Mouse (Mus musculus): ENCODE measurements around the gene Nsdhl.
A peak's percentile ranks its signal among the peaks of the same experiment; 100 is the strongest.

Nsdhl gene

DNA sequence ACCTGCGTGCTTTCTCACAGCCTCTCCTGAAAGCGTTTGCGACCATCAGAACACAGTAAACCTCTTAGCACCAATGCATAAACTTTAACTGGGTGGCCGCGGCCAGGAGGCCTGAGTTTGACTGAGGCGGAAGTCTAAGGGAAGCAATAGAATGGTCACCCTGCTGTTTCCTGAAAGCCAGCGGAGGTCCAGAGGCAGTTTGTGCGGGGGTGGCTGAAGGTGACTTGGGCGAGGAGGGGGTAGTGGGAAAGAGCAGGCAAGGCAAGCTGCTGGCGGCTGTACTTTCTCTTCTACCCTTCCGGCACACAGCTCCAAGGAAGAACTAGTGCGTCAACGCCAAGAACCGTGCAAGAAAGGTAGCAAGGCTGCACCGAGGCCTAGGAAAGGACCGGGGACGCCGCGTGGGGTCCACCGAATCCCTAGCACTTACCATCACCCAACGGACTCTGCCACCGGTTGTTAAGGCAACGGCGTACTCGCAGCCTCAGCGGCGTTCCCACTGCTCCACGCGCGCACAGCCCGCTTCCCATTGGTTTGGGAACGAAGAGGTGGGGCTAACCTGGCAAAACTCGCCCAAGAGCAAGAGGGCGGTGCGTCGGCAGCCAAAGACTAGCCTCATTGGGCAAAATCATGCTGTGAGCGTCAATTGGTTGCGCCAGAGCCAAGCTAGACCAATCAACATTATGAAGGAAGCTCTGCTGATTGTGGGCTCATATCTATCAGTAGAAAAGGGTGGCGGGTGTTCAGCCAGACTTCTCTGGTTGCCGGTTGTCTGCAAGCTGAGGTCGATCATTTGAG lies at the start of gene Nsdhl, which contains the start of gene Cetn2:
Gene Nsdhl (plus strand): TSS at position 674 of the 798 bp plus-strand sequence.
Gene Cetn2 (minus strand): TSS at position 528 of the 798 bp plus-strand sequence.
- peak; percentile 82 for DNase-seq

DNA sequence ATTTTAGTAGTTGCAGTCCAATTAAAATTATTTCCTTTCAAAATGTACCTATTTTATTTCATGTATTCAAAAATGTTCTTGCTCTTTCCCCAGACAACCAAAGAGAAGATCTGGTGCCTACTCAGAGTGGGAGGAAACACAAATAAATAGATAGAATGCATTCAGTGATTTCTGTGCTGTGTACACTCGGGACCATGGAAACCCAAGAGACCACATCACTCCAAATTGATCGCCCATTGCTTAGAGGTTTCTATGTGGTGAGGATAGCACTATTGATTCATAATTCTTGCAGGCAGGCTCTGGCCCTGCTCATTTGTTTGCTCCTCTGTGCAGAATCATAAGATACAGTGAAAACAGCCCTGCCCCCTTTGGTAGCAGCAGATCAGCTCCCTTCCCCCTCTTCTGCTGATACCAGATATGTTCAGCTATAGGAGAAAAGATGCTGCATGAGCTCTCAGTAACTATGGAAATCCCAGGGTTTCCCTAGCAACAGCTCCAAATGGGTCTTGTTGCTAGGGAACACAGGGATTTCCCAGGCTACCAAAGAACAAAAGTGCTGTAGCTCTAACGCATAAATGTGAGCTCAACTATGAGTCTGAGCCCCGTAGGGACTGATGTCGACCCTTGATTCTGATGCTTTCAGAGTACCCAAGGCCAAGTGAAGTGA lies 22.8 kb upstream of the Nsdhl start:
- DNase-seq, result no peak

DNA sequence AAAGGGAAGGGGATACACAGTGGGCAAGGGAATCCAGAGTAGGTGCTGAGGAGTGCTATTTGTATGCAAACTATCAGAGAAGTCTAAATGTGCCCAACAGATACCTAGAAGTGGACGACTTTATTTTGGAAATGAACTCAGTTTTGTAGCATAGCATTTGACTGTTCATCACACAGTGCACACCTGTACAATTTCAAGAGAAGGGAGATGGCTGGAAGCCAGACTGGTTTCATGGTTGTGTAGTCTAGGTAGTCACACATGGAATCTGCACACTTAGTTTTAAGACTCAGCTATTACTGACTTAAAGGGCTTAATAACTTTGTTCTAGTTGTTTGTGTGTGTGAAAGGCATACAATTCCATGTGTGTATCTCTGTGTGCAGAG lies 22.3 kb upstream of the Nsdhl start:
- no peak for DNase-seq

DNA sequence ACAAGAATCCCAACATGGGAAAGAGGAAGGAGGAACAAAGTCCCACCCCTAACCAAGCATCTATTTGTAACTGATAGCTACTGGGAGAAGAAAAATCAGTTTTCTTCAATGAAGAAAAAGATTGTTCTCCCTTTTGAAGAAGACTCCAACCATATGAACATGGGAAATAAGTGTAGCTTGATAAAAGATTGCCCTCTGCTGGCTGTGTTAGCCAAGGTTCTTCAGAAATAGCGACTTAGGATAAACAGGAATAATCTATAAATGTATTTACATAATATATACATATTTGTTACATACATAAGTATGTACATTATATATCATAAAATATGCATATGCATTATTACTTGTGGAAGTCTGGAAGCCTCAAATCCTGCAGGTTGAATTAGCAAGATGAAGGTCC lies 15.8 kb upstream of the Nsdhl start:
- no peak for DNase-seq

DNA sequence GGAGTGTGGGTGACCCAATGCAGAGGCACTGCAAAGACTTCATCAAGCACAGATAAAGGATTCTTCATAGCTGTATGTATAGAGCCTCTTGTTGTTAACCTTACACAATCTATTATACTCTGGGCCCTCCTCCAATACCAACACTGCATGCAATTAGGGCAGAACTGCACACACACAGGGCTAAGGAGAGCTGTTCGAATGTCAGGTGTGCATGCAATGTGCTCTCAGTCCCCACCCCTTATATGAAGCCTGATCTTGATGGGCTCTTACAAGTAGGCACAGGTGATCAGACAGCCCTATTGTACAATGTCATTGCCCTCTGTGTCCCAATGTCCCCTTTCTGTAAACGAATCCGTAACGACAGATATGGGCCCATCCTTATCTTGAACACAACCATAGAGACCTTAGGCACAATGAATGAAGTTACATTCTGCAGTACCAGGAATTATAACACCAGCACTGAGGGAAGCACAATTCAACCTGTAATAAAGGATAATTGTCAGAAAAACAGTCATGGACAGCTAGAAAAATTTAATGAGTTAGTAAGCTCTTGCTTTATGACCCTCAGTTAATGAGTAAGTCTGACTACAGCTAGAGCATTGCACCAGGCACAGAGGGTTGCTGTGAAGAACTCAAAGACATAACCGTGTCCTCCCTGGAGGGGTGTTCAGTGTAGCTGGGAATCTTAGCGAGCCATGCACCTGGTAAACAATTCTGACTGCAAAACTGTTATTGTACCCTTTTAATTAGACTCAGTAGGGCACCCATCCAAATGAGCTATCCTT lies 10.5 kb upstream of the Nsdhl start:
- no peak for DNase-seq

DNA sequence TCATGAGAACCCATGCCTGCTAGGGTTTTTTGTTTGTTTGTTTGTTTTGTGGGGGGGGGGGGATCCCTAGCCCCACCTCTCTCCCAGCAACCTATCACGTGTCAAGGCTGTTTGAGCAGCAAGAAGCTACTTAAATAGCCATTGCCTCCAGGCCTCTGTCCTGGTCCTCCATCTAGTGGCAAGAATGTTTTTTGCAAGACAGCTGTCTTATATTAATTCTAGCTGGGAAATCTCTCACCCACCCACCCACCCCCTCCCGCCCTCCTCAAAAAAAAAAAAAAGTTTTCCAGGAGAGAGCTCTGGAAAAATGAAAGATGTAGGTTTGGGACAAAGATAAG lies 10.0 kb upstream of the Nsdhl start:
- DNase-seq, result peak; percentile 9

DNA sequence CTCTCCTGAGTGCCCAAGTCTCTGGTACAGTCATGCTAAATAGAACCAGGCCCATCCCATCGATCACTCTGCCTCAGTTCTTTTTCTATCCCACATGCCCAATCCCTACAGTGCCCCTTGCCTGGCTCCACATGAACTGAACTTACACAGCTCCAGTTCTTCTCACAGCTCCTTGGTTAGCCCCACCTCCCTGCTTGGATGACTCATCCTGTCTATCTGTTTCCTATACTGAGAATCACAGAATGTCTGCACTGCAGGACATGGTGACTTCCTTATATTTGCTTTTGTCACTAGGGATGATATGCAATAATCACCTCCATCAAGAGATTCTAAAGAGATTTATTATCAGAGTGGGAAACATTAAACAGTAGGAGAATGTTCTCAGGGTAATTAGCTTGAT lies 6.7 kb upstream of the Nsdhl start:
- DNase-seq, result no peak

DNA sequence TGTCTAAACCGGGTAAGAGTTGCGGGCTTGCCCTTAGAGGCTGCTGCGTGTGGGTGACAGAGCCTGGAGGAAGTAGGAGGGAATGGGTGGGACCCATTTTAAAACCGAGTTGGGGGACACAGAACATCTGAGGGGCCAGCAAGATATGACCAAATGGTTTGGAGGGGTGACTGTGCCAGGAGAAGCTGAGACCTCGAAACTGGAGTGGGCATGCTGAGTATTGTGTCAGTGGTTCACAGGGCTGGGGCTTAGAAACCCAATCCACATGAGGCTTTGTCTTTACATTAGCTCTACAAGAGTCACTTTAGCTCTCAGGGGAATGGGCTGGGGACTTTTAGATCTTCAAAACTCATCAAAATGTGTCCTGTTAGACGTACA lies 314 bp downstream of the Nsdhl start:
- DNase-seq, result no peak

DNA sequence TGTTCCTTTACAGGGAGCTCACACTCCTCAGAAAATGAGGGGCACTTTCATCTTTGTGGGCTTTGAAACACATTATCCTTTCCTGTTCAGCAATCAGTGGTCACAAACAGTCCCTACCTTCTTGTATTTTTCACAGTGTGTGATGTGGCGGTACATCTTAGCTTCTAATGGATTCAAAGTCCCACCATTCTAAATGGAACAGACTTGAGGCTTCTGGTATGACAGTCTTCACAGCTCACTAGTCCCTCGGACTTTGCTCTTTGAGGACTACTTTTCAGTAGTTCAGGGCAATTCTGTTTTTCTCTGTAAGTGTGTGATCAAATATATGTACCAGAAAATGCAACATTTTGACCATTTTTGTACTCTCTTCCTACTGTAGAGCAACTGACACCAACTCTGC lies 3.0 kb downstream of the Nsdhl start:
- no peak for DNase-seq

DNA sequence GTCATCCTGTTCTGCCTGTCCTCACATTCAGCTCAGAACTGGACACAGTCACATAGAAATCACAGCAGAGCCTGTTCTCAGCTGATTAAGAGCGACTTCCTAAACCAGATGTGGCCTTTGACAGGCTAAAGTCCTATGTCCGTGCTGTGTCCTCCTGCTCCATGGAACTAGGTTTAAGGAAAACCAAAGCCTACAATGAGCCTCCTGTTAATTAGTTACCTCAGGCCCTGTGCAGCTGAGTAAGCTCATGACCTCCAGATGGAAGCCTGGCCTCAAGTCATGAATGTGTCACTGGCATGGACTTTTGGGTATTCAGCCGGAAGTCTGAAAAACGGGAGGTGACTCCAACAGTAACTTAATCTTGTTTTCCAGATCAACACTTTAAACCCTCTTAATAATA lies 35.1 kb downstream of the Nsdhl start:
- DNase-seq, result no peak

DNA sequence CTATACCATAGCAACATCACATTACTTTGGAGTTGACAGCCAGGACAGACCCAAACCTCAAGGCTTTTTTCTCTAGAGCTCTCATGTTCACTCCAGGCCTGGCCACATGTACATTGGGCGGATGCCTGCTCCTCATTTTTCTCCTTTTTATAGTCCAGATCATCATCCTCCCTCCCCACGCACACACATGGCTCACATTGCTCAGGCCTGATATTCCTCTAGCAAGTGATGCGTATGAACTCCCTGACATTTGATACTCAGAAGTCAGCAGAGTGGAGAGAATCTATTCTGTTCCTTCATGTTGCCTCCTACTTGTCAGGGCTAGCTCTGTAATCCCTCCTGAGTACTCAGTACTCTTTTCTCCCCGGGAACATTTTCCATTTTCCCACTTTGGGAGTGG lies 38.1 kb downstream of the Nsdhl start:
- DNase-seq, result no peak

DNA sequence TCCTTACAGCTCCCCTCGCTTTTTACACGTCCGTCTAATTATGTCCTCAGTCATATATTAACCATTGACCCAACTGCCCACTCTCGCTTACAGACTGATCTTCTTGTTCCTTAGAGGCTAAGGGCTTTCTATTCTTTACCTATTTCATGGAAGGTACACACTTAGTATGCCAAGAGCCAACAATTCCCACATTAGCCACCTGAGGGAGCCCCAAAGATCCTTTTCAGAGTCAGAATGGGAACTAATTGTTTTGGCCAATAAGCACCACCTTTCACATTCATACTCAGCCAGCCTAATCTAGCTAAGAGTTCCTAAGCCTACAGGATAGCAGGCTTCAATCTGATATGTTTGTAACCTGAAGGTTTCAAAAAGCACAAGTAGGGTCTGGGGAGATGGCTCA lies 42.1 kb downstream of the Nsdhl start:
- DNase-seq, result peak; percentile 18

DNA sequence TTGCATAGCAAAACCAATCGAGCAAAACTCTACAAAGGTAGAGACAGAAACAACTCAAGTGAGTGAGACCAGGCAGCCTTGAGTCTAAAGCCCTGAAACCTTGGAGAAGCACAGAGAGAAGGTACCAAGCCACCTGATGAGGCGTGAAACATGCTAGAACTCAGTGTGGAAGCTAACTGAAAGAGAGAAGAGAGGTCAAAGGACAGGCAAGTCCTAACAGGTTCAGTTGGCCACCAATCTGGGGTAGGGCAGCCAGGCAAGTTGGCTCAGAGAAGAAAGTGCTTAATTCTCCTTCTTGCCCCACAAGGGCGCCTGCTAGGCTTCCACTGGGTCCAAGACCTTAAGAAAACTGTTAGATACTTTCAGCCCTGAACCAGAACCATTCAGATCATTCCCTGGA lies 43.2 kb downstream of the Nsdhl start:
- no peak for DNase-seq

DNA sequence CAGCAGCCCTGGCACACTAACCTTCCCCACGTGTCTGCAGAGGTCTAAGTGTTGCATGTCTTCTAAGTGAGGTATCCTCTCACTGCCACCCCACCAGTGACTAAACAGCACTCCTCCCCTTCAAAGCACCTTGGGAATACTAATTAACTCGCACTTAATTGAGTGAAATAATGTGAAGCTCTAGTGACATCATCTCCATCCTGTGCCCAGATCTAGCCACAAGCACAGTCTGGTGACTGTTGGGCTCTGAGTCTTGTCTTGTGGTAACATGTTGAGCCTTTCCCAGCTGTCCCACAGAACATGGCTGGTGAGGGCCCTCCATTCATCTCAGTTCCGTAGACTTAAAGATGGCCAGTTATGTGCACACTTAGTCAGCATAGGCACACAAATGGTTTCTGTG lies 44.4 kb downstream of the Nsdhl start:
- no peak for DNase-seq

DNA sequence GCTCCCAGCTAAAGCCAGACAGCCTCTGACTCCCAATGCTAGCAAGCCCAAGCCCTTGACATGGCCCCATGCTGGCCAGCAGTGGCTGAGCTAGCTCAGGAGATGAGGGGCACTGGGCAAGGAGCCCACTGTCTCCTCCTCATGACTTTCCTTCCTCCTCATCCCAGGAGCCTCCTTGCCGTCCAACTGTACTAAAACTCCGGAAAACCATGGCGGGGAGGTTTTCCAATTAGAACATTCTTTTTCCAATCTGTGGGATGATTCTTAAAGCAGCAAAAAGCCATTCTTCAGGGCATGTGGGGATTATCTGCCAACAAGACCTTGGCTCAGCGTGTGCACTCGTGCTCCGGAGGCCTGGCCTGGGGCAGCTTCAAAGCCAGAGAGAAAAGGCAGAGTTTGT lies 64.5 kb downstream of the Nsdhl start:
- DNase-seq, result no peak

DNA sequence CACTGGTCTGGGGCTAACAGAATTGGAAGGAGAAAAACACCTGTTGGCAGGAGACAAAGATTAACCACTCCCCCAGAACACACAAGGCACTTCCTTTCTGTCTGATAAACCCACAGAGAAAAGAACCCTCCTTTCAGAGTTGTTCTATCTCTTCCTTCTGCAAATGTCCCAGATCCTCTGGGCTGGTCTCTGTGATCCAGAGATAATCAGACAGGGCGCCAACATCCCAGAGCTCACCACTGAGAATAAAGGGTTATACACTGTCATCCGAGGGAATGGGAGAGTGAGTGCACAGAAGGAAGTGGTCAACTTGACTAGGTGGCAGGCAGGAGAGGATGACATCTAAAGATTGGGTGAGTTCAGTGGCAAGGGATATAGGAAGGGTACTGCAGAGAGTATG lies 67.2 kb downstream of the Nsdhl start:
- DNase-seq, result no peak

DNA sequence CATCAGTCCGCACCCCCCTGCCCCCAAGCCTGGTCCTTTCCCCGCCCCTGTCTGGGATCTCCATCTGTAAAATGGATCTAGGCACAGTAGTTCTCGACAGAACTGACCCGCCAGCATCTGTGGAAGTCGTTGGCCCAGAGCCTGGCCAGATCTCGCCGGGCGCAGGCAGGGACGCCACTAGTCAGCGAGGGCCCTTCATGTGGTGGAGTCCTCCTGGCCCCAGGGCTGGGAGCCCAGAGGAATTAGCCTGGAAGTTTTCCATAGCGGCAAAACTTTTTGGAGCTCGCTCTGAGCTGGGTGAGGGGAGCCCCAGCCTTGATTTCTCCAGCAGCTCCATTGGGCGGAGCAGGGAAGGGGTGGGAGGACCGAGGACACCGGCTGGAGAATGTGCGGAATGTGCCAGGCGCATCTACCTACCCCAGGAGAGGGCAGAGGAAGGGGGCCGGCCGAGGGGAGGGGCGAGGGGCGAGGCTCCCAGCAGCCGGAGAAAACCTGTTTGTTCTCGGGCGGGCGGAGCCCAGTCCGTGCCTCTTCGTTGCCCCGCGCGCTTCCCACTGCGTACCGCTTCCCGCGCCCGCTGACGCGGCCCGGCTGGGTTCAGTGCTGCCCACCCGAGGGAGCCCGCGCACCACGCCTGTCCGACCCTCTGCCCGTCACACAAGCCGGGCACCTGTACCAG lies 68.6 kb downstream of the Nsdhl start, which contains the start of gene Zfp185:
Gene Zfp185 (plus strand): TSS at position 499 of the 679 bp plus-strand sequence.
- peak; percentile 10 for DNase-seq

DNA sequence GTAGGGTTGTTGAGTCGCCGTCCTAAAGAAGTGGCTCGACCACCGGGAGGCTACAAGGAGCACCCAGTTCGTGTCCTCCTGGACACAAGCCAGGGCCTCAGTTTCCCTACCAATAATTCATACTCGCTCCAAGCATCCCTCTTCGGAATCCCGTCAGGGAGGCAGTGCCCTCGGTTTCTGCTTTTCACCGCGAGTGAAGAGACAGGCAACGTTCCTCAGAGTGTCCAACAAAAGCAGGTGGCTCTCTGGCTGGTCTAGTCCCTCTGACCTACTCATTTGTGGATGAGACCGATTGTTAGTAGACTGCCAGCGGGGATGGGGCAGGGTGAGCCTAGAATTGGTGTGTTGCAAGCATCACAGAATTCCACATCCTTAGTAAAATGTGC lies 69.2 kb downstream of the Nsdhl start:
- no peak for DNase-seq

DNA sequence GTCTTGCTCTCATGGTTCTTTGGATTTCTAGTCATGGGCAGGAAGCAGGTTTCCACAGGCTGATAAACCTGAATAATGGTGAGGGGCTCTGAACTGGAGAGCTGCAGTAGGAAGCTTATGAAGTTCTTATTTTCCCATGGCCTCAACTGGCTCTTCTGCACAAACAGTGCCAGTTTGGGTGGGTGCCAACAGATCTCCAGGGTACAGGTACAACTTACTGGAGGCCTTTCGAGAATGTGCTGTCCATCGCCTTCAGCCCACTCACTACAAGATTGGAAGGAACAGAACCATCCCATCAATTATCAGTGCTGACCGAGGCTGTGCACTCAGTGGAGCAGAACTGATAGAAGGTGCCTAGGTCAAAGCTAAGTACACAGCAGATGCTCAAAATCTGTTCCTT lies 70.1 kb downstream of the Nsdhl start:
- DNase-seq, result no peak

DNA sequence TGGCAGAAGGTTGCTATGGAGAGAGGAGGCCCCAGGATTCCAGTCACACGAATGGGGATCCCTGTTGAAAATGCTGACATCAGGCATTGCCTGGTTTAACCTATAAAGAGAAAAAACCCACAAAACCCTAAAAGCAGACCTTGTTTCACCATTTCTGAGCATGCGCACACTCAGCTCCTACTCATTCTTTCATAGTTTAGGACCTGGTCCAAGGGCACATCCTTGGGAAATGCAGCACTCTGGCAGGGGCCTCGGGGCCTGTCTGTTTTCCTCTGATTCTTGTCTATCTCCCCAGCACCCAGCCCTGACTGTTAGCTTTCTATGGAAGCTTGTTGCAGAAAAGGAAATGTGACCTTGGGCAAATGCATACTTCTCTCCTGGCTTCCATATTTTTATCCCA lies 72.2 kb downstream of the Nsdhl start:
- DNase-seq, result no peak

DNA sequence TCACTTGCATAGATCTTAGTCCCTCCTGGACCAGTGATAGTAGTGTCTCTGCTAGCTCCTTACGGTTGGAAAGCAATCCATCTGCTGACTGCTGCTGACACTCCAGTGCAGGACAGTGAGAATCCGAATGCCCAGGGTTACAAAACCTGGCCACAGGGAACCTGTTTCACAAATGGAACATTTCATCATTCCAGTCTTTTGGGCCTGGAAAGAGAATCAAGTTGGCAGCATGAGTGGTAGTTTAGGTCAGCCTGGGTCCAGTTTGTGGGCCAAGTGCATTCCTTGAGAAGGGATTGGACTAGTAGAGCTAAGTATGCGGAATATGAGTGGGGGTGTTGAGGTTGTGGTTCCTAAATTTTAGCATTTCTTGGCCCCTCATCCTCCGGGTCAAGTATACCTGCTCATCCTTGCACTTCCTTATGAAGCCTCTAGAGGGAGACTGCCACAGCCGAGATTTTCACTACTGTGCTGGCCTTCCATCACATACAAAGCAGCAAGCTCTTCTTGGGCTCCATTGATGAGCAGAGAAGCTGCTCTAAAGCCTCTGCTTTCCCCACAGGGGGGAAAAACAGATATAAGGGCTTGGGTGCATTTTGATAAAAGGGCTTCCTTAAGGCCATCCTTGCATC lies 74.0 kb downstream of the Nsdhl start:
- DNase-seq, result no peak

DNA sequence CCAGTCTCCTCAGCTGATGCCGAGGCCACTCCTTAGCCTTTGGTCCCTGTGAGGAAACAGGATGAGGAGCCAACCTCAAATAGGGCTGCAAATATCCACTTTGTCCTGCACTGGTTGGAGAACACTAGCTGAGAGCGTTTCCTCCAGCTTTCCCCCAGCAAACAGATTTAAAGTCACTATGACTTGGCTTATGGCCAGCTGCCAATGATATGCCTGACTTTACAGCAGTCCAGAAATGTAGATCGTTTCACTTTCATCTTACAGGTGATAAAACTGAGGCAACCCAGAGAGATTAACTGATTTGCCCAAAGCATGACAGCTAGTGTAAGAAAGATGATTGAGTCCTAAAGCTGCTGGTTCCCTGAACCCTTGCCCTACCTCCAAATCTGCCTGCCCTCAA lies 77.2 kb downstream of the Nsdhl start:
- no peak for DNase-seq

DNA sequence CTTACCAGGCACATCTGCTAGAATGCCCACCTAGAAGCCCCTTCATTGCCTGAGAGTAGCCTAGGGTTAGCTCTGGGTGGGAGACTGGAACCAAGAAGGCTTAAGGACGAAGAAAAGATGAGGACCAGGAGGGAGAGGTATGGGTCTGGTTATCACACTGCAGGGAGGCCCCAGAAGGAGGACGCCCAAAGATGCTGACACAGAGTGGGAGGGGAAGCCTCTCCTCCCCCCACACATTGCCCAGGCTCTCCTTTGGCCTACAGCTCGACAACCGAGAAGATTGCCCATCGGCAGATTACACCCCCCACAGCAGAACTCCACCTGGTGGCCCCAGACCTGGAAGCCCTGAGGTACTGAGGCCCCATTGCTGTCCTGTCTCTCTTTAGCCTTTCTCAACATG lies 84.8 kb downstream of the Nsdhl start:
- DNase-seq, result no peak

Data from right cerebral cortex, postnatal 14 days (tissue).